Mouse (Mus musculus): Measurements from ENCODE around the gene Gm21258.
"Not testable (repeated sequence)": the region's sequence is repeated elsewhere in the genome, so short reads cannot be mapped to it uniquely, and the experiment has no call there.

The Gm21258 gene

DNA sequence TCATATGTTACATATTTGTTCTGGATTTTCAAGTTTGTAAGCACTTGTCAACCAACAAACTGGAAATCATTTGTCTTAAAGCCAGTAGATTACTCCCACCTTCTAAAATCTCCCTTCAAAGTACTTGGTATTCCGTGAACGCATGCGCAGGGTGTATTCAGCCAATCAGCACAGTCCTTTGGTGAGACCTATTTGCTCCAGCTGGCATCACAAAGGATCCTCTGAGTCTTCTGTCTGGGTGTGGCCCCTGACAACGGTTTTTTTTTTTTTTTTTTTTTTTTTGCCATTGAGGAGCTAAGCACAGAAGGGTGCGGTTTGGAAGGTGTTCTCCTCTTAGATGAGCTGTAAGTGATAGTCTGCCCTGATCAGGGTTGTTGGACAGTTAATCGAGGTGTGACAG, at the start of gene Gm21258:
Gene Gm21258, plus strand, starts transcription at position 301 of the 400 bp plus-strand sequence.
- DNase-seq (ENCODE audit: low spot score in 2 of 2) = not testable (repeated sequence)
